Mouse (Mus musculus): ENCODE results near the gene Zc3h13. TPM values are rescaled to one million over a fixed set of nuclear protein-coding genes. Genes with fewer than 3 reads are reported as not detected.

Gene Zc3h13
- total RNA-seq (2021), result 10 to 100 TPM; 59.0 to 62.2 TPM
- long read RNA-seq, full-length matches to known transcripts, result 6 of 35 reads
- long read RNA-seq, partial matches to known transcripts, result 16 of 35 reads
- long read RNA-seq, other reads (novel, unspliced or antisense), result 13 of 35 reads

GRCm38 (mm10) chr14:75284193-75284915 is at the start of gene Zc3h13:
Zc3h13 (plus strand) TSS chr14:75284373.
- DNase-seq (ENCODE audit: low spot score in 2 of 2), result peak; percentile 95 to 96

GRCm38 (mm10) chr14:75235552-75235951 is 48.6 kb upstream of the Zc3h13 start:
- DNase-seq (ENCODE audit: low spot score in 2 of 2), result no peak

GRCm38 (mm10) chr14:75235955-75236635 is 48.1 kb upstream of the Zc3h13 start:
- peak; percentile 37 to 68 for DNase-seq (ENCODE audit: low spot score in 2 of 2)

- DNase-seq (ENCODE audit: low spot score in 2 of 2), result no peak
Observed at GRCm38 (mm10) chr14:75236636-75237003, 47.6 kb upstream of the Zc3h13 start.

GRCm38 (mm10) chr14:75237096-75237495 is 47.1 kb upstream of the Zc3h13 start:
- no peak for DNase-seq (ENCODE audit: low spot score in 2 of 2)

GRCm38 (mm10) chr14:75238054-75238692 is 46.0 kb upstream of the Zc3h13 start:
- DNase-seq (ENCODE audit: low spot score in 2 of 2), result no peak

GRCm38 (mm10) chr14:75242087-75242486 is 42.1 kb upstream of the Zc3h13 start, which contains the start of gene Cpb2:
Cpb2 (plus strand) TSS chr14:75242287.
- DNase-seq (ENCODE audit: low spot score in 2 of 2), result no peak

- DNase-seq (ENCODE audit: low spot score in 2 of 2), result no peak
Observed at GRCm38 (mm10) chr14:75246024-75247000, 37.9 kb upstream of the Zc3h13 start.

GRCm38 (mm10) chr14:75250432-75250831 is 33.7 kb upstream of the Zc3h13 start:
- DNase-seq (ENCODE audit: low spot score in 2 of 2), result no peak

- DNase-seq (ENCODE audit: low spot score in 2 of 2), result no peak
Observed at GRCm38 (mm10) chr14:75256521-75256920, 27.7 kb upstream of the Zc3h13 start.

- DNase-seq (ENCODE audit: low spot score in 2 of 2), result no peak
Observed at GRCm38 (mm10) chr14:75269531-75269930, 14.6 kb upstream of the Zc3h13 start.

- no peak for DNase-seq (ENCODE audit: low spot score in 2 of 2)
Observed at GRCm38 (mm10) chr14:75279716-75280115, 4.5 kb upstream of the Zc3h13 start.

- peak in 1 of 2 experiments; percentile 11 for DNase-seq (ENCODE audit: low spot score in 2 of 2)
Observed at GRCm38 (mm10) chr14:75280406-75280805, 3.8 kb upstream of the Zc3h13 start.

GRCm38 (mm10) chr14:75283609-75284192 is 472 bp upstream of the Zc3h13 start:
- no peak for DNase-seq (ENCODE audit: low spot score in 2 of 2)

- DNase-seq (ENCODE audit: low spot score in 2 of 2), result no peak
Observed at GRCm38 (mm10) chr14:75301081-75301480, 16.9 kb downstream of the Zc3h13 start.

GRCm38 (mm10) chr14:75303807-75304206 is 19.6 kb downstream of the Zc3h13 start:
- DNase-seq (ENCODE audit: low spot score in 2 of 2), result no peak

- no peak for DNase-seq (ENCODE audit: low spot score in 2 of 2)
Observed at GRCm38 (mm10) chr14:75307855-75308254, 23.7 kb downstream of the Zc3h13 start.

- no peak for DNase-seq (ENCODE audit: low spot score in 2 of 2)
Observed at GRCm38 (mm10) chr14:75309336-75309992, 25.3 kb downstream of the Zc3h13 start.

GRCm38 (mm10) chr14:75314484-75314883 is 30.3 kb downstream of the Zc3h13 start:
- peak in 1 of 2 experiments; percentile 17 for DNase-seq (ENCODE audit: low spot score in 2 of 2)

- DNase-seq (ENCODE audit: low spot score in 2 of 2), result no peak
Observed at GRCm38 (mm10) chr14:75318736-75319135, 34.6 kb downstream of the Zc3h13 start.

All from layer of hippocampus, adult 18-20 months (tissue).